Mouse (Mus musculus) kidney, embryonic 14.5 days (tissue): ENCODE measurements around the gene Gm13420. TPM values are rescaled to one million over a fixed set of nuclear protein-coding genes. Genes with fewer than 3 reads are reported as not detected.

Experiments
- ATAC-seq: fragments of 200-750 bp; cut with Nextera tagmentation; 2 replicates; pipeline ENCODE4 v1.8.0; 2017; ENCODE audit warnings: moderate number of reproducible peaks, mild to moderate bottlenecking, moderate TSS enrichment, moderate library complexity; ENCODE audit not compliant: low FRiP score, low TSS enrichment
- H3K27ac ChIP-seq: fragments of 300-500 bp; sonication (generic); 2 replicates; pipeline ENCODE4 v1.5.1; 2014; ENCODE audit warnings: low read depth, mild to moderate bottlenecking, low read length, moderate library complexity, mixed read lengths
- H3K27me3 ChIP-seq: fragments of 300-500 bp; sonication (generic); 2 replicates; pipeline ENCODE4 v1.6.1; 2014; ENCODE audit warnings: mild to moderate bottlenecking, low read length; ENCODE audit not compliant: control insufficient read depth, insufficient read depth
- H3K36me3 ChIP-seq: fragments of 300-500 bp; sonication (generic); 2 replicates; pipeline ENCODE4 v1.6.1; 2014; ENCODE audit warnings: low read length, mixed read lengths; ENCODE audit not compliant: control insufficient read depth, insufficient read depth
- H3K4me1 ChIP-seq: fragments of 300-500 bp; sonication (generic); 2 replicates; pipeline ENCODE4 v1.6.1; 2014; ENCODE audit warnings: low read length, mixed read lengths; ENCODE audit not compliant: control insufficient read depth, insufficient read depth
- H3K4me2 ChIP-seq: fragments of 300-500 bp; sonication (generic); replicated peaks from 2 replicates; pipeline ENCODE4 v1.6.1; 2014; ENCODE audit warnings: low read depth, mild to moderate bottlenecking, low read length
- H3K4me3 ChIP-seq: fragments of 300-500 bp; sonication (generic); 2 replicates; pipeline ENCODE4 v1.5.1; 2014; ENCODE audit warnings: mild to moderate bottlenecking, low read length
- H3K9ac ChIP-seq: fragments of 300-500 bp; sonication (generic); 2 replicates; pipeline ENCODE4 v1.6.1; 2014; ENCODE audit warnings: low read depth, mild to moderate bottlenecking, low read length, moderate library complexity
- H3K9me3 ChIP-seq: fragments of 300-500 bp; sonication (generic); 2 replicates; pipeline ENCODE4 v1.6.1; 2016; ENCODE audit warnings: low read length; ENCODE audit not compliant: control insufficient read depth
- WGBS: fragments of 180-500 bp; shearing (Covaris S2); extraction: QIAGEN DNeasy Blood & Tissue Kit; methylation state at CpG from one replicate; pipeline ENCODE4 v1.1.7; 2014; 5-methylcytosine and 5-hydroxymethylcytosine counted together
- polyA plus RNA-seq: library from polyadenylated mRNA; unstranded; fragments of >200 nt; fragmentation: Nextera tagmentation; extraction: Ambion mirVana; gene quantifications from 2 replicates; pipeline ENCODE4 v1.2.1, GENCODE M21; 2014

Gene Gm13420
- polyA plus RNA-seq, 1 experiment from 2014 or later = 1.5 TPM

- Histone ChIP-seq H3K9ac (no peak overlapping the region), H3K27me3 (no peaks in the 10 kb centered on the region), H3K4me2 (no peak overlapping the region), H3K9me3 (no peaks in the 10 kb centered on the region), H3K36me3 (peaks cover 68% of the 10 kb centered on the region), H3K4me1 (no peaks in the 10 kb centered on the region), H3K27ac (no peak overlapping the region), H3K4me3 (no peak overlapping the region)
- ATAC-seq = no peak
- WGBS = 43% methylated on average over 2 of the region's 2 CpGs
Measured at GRCm38 (mm10) chr2:29729500-29729899, 22.0 kb downstream of the Gm13420 start.

DNA sequence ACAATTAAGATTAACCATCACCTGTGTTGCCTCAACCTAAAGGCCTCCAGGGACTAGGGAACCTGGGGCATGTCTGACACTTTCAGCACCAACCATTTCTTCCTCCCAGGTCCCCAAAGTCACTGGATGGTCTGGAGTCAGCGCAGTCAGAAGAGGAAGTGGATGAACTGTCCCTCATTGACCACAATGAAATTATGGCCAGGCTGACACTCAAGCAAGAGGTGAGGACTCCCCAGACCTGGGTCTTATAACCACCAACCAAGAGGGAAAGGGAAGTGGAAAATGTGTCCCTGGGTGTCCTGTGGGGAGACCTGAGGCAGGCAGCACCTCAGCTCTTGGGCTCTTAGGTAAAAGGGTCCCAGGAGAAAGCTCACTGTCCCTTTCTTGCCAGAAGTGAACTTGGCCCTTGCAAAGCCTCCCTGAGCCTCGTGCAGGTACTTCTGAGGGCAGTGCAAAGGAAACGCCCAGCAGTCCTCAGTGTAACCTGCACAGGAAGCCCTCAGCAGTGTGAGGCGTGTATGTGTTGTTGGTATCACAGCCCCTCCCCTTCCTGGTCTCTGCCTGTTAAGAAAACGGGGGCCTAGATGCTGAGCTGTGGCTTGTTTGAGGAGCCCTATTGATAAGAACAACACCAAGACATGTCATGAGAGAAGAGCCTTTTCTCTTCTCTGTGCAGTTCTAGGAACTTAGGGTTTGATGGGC lies 26.7 kb downstream of the Gm13420 start:
- WGBS = 81% methylated on average over 5 of the region's 5 CpGs
- H3K36me3 ChIP-seq = peaks cover 69% of the 10 kb centered on the region
- H3K27ac ChIP-seq = no peak overlapping the region
- H3K4me2 ChIP-seq = no peak overlapping the region
- H3K4me3 ChIP-seq = no peak overlapping the region
- no peaks in the 10 kb centered on the region for H3K9me3 ChIP-seq
- ATAC-seq = no peak
- no peaks in the 10 kb centered on the region for H3K27me3 ChIP-seq
- H3K4me1 ChIP-seq = no peaks in the 10 kb centered on the region
- H3K9ac ChIP-seq = no peak overlapping the region

DNA sequence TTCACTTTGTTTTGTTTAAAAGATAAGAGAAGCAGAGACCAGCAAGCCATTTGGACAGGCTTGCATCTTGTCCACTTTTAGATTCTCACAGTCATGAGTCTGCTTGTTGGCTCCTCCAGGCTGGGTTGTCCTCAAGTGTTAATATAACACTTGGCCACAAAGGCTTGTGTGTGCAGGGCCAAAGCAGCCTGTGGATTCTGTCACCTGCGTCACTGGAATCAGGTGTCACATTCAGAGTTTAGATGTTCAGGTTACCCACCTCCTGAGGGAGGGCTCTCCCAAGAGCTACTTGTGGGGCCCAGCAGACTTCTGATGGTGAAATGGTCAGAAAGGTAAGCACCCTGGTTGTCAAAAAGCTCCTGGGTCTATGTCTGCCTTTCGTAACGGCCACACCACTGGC lies 28.4 kb downstream of the Gm13420 start:
- no peaks in the 10 kb centered on the region for H3K27me3 ChIP-seq
- H3K36me3 ChIP-seq = peaks cover 67% of the 10 kb centered on the region
- ATAC-seq = no peak

DNA sequence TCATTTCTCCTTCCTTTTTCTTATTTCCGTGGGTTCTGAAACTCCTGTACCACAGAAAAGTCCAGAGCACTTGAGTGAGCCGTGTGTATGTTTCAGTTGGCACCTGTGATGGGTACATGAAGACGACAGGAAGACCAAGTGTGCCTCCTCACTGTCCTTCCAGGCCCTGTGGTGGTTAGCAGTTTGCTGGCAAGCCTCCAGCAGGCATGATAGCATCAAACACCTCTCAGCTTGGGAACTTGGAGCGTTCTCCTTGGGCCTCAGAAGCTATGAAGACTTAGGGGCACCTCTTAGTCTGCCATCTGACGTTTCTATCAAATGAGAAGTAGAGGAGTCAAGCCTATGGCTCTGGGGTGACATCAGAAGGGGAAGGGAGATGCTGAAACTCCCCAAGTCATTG lies 32.9 kb downstream of the Gm13420 start:
- Histone ChIP-seq H3K27ac (no peak overlapping the region), H3K4me3 (no peak overlapping the region), H3K36me3 (peaks cover 48% of the 10 kb centered on the region), H3K27me3 (no peaks in the 10 kb centered on the region), H3K9me3 (no peaks in the 10 kb centered on the region), H3K4me2 (no peak overlapping the region), H3K4me1 (peaks cover 7% of the 10 kb centered on the region), H3K9ac (no peak overlapping the region)
- ATAC-seq = no peak
- WGBS = 86% methylated on average over 5 of the region's 5 CpGs

More for the DNA sequence above, 28.4 kb downstream of the Gm13420 start:
- Histone ChIP-seq H3K4me1 (no peaks in the 10 kb centered on the region), H3K9ac (no peak overlapping the region), H3K4me2 (no peak overlapping the region), H3K9me3 (no peaks in the 10 kb centered on the region), H3K4me3 (no peak overlapping the region), H3K27ac (no peak overlapping the region)
- 87% methylated on average over 3 of the region's 3 CpGs for WGBS

- no peak overlapping the region for H3K4me3 ChIP-seq
- H3K9ac ChIP-seq = no peak overlapping the region
- no peak overlapping the region; the same call in 1 of the 2 replicates for H3K4me2 ChIP-seq
- H3K27me3 ChIP-seq = no peaks in the 10 kb centered on the region
- H3K27ac ChIP-seq = peak overlapping the region; percentile 78
- ATAC-seq = peak; percentile 91
- WGBS = 19% methylated on average over 6 of the region's 6 CpGs
- peaks cover 7% of the 10 kb centered on the region for H3K4me1 ChIP-seq
- H3K9me3 ChIP-seq = no peaks in the 10 kb centered on the region
- peaks cover 33% of the 10 kb centered on the region for H3K36me3 ChIP-seq
Measured at GRCm38 (mm10) chr2:29716691-29717090, 34.8 kb downstream of the Gm13420 start.

- Histone ChIP-seq H3K27me3 (no peaks in the 10 kb centered on the region), H3K4me3 (no peak overlapping the region), H3K27ac (peak overlapping the region; percentile 78), H3K36me3 (peaks cover 32% of the 10 kb centered on the region), H3K4me2 (no peak overlapping the region), H3K9ac (no peak overlapping the region), H3K4me1 (peaks cover 7% of the 10 kb centered on the region), H3K9me3 (no peaks in the 10 kb centered on the region)
- WGBS = 30% methylated on average over 7 of the region's 7 CpGs
- ATAC-seq = peak; percentile 60; the same call in 1 of the 2 replicates
Measured at GRCm38 (mm10) chr2:29716143-29716542, 35.3 kb downstream of the Gm13420 start.

DNA sequence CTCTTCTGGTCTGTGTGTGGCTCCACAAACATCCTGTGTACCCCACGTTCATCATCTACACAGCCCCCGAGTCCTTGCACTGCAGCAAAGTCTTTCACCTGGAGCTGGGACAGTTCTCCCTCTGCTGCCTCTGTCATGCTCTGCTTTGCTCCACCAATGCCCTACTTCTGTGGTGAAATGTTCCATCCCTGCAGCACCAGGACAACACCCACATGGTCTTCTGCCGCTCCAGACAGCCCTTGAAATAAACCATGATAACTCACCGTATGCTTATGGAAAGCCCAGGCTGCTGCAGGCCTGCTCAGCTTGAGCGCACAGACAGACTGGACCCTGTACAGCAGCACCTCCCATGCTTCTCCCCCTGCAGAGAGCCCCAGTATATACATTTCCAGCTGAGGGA lies 37.4 kb downstream of the Gm13420 start:
- H3K27ac ChIP-seq = no peak overlapping the region
- no peak overlapping the region for H3K9ac ChIP-seq
- peaks cover 7% of the 10 kb centered on the region for H3K4me1 ChIP-seq
- H3K27me3 ChIP-seq = no peaks in the 10 kb centered on the region
- 87% methylated on average over 5 of the region's 5 CpGs for WGBS
- no peak overlapping the region for H3K4me2 ChIP-seq
- H3K36me3 ChIP-seq = peaks cover 27% of the 10 kb centered on the region
- no peak overlapping the region for H3K4me3 ChIP-seq
- no peaks in the 10 kb centered on the region for H3K9me3 ChIP-seq
- ATAC-seq = no peak

GRCm38 (mm10) chr2:29713501-29713900 lies 38.0 kb downstream of the Gm13420 start:
- Histone ChIP-seq H3K27ac (no peak overlapping the region), H3K9ac (no peak overlapping the region), H3K4me3 (no peak overlapping the region), H3K4me1 (peaks cover 7% of the 10 kb centered on the region), H3K27me3 (no peaks in the 10 kb centered on the region), H3K36me3 (peaks cover 23% of the 10 kb centered on the region), H3K4me2 (no peak overlapping the region), H3K9me3 (no peaks in the 10 kb centered on the region)
- ATAC-seq = no peak
- 100% methylated on average over 1 of the region's 2 CpGs for WGBS

DNA sequence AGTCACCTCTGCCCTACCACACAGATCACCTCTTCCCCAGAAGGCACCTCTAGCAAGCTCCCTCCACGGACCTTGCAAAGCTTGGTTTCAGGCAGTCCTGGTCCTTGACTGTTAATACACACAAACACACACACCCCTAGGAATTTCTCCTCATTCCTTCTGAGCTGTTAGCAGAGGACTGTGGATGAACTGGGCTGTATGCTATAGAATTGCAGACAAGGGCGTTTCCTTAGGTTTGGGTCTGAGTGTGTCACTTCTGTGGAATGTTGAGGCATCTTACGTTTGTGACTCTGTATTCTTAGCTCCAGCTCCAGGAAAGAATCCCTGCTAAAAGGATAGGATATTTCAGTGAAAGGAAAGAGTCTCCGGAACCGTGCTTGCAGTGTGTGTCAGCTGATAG lies 39.6 kb downstream of the Gm13420 start:
- Histone ChIP-seq H3K9ac (no peak overlapping the region), H3K36me3 (peaks cover 30% of the 10 kb centered on the region), H3K4me3 (no peak overlapping the region), H3K4me2 (no peak overlapping the region), H3K4me1 (peaks cover 7% of the 10 kb centered on the region), H3K27me3 (no peaks in the 10 kb centered on the region), H3K27ac (no peak overlapping the region), H3K9me3 (no peaks in the 10 kb centered on the region)
- no peak for ATAC-seq
- 84% methylated on average over 5 of the region's 5 CpGs for WGBS
